Mouse (Mus musculus): ENCODE results near the gene Tbc1d10c. TPM values are rescaled to one million over a fixed set of nuclear protein-coding genes. Genes with fewer than 3 reads are reported as not detected.

The Tbc1d10c gene
- polyA plus RNA-seq, 1 experiment = 4.5 TPM

GRCm38 (mm10) chr19:4215451-4215840, 24.4 kb upstream of the Tbc1d10c start:
- no peak for DNase-seq (ENCODE audit: low read depth)

GRCm38 (mm10) chr19:4214771-4215450, 23.8 kb upstream of the Tbc1d10c start:
- DNase-seq (ENCODE audit: low read depth) = no peak

GRCm38 (mm10) chr19:4214071-4214770, 23.1 kb upstream of the Tbc1d10c start, which contains the start of the genes Clcf1 and AC109138.7:
Clcf1 (plus strand) TSS chr19:4214238.
AC109138.7 (plus strand) TSS chr19:4214357.
- no peak for DNase-seq (ENCODE audit: low read depth)

GRCm38 (mm10) chr19:4213524-4213974, 22.5 kb upstream of the Tbc1d10c start:
- no peak for DNase-seq (ENCODE audit: low read depth)

DNA sequence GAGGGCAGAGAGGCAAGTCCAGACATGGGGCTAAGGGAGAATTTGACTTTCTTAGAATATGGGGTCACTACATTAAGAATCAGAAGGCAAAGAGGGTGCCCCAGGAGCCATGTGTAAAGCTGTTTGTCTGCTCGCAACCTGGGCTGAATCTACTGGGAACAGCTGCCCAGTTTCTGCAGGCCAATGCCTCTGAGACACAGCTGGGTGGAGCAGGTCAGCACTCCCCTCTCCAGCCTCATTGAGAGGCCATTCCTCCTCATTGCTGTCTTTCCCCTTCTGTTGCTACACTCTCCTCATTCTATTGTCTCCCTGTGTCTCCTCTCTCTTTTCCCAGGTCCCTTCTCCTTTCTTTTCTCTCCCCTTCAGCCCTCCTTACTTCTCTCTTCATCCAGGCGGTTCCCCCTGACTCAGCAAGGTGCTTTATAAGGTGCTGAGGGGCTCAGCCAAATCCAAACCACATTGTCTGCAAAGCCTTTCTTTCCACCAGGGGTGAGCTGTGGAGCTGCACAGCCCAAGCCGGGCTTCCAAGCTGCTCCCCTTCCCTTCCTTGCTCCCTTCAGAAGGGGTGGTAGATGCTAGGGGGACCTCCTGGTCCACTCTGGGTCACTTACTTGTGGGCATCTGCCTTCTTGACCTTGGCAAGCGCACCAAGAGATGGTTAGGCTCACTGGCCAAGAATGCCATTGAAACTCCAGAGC, 21.0 kb upstream of the Tbc1d10c start:
- DNase-seq (ENCODE audit: low read depth) = no peak

DNA sequence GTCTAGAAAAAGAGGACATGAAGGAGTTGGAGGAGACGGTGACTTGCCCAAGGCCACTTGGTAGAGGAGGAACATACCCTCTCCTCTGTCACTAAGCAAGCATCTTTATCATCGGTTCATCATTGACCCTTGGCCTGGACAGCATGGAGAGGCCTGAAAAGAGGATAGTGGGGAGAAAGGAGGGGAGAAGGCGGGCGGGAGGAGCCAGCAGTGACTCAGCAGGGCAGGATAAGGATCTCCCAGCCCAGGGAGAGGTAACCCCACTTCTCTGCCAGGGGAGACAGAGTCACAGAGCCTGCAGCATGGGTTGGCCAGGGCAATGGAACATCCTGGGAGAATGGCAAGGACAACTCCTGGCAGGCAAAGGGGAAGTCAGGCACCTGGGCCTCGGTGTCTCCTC, 17.5 kb upstream of the Tbc1d10c start:
- DNase-seq (ENCODE audit: low read depth) = no peak

DNA sequence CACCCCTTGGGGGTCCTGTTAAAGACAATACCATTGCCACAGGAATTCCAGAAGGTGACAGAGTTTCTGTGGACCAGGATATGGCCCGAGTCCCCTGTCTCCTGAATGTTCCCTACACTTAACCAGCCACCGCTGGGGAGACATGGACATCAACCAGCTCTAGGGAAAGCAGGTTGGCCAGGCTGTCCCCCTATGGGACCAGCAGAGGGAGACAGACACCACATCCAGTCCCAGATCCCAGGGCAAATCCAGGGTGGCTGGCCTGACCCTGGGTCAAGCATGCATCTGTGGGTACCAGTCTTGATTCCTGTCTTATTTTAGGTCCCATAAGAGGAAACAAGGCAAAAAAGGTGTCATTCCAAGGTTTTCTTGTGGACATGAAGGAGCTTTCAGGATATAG, 15.9 kb upstream of the Tbc1d10c start:
- no peak for DNase-seq (ENCODE audit: low read depth)

- DNase-seq (ENCODE audit: low read depth) = no peak
These were observed 13.8 kb upstream of the Tbc1d10c start for GRCm38 (mm10) chr19:4204889-4205288.

DNA sequence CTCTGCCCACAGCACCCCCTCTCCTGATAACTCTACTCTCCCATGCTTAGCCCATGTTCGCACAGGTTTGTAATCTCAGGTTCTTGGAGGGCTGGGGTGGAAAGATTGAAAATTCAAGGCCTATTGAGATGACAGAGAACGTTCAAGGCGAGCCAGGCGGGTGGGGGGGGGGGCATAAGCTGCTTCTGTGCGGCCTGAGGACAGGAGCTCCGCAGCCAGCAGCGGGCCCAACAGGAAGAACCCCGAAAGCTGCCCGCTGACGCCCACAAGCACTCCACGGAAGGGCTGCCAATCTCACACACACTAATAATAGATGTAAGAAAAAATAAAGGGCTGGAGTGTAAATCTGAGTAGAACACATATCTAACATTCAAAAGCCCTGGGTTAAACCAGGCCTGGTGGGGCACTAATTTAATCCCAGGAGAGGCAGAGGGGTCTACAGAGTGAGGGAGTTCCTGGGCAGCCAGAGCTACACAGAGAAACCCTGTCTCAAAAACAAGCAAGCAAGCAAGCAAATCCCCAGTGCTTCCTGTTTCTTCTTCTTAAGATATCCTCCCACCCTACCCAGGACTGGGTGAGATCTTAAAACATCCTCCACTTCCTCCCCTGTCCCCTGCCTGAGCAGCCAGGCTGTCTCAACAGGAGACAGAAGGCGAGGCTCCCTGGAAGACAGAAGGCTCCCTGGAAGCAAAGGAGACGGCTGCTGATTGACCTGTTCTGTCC, 12.7 kb upstream of the Tbc1d10c start:
- DNase-seq (ENCODE audit: low read depth) = no peak

DNA sequence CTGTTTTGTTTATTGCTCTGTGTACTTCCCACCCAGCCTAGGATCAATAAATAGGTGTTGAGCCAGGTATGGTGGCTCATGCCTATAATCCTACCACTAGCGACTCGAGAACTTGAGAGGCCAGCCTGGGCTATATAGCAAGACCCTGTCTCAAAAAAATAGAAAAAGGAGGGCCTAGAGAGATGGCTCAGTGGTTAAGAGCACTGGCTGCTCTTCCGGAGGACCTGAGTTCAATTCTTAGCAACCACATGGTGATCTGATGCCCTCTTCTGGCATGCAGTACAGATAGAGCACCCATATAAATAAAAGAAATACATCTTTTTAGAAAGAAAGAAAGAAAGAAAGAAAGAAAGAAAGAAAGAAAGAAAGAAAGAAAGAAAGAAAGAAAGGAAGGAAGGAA, 12.1 kb upstream of the Tbc1d10c start:
- DNase-seq (ENCODE audit: low read depth) = no peak

DNA sequence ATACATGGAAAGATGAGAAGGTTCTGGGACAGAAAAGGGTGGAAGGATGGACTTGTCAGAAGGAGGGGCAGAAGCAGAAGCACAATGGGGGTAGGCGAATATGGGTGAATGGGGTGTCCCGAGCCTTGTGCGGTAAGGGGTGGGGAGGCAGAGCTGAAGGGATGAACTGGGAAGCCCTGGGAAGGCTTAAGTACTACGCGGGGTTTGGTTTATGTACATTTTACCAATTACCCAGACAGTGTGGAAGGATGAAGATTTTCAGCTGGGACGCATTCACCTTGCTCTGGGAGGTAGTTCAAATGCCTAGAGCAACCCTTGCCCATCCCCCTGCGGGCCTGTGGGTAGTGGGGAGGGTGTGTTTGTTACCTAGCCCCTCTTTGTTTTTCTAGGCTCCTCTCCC, 11.1 kb upstream of the Tbc1d10c start:
- no peak for DNase-seq (ENCODE audit: low read depth)

GRCm38 (mm10) chr19:4201291-4201909, 10.3 kb upstream of the Tbc1d10c start, which contains the start of gene Rad9a:
Rad9a (minus strand) TSS chr19:4201662.
- DNase-seq (ENCODE audit: low read depth) = peak; percentile 60

- DNase-seq (ENCODE audit: low read depth) = no peak
These were observed 6.1 kb upstream of the Tbc1d10c start for GRCm38 (mm10) chr19:4197180-4197579.

DNA sequence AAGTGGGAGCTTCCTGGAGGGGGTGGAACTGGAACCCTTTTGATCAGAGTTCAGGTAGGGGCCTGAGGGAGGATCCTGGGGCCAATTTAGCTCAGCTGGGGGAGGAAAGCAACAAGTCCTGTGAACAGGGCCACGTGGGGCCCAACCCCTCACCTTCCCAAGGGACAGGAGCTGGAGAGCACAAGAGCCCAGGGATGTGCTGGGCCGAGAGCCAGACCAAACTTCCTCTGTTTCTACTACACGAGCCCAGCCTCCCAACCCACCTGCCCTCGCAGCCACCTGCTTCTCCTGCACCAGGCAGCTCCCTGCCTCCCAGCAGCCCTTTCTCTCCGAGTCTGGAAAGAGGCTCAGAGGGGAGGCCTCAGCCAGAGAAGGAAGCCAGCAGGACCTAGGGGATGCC, 5.5 kb upstream of the Tbc1d10c start:
- no peak for DNase-seq (ENCODE audit: low read depth)

GRCm38 (mm10) chr19:4196048-4196447, 5.0 kb upstream of the Tbc1d10c start:
- no peak for DNase-seq (ENCODE audit: low read depth)

DNA sequence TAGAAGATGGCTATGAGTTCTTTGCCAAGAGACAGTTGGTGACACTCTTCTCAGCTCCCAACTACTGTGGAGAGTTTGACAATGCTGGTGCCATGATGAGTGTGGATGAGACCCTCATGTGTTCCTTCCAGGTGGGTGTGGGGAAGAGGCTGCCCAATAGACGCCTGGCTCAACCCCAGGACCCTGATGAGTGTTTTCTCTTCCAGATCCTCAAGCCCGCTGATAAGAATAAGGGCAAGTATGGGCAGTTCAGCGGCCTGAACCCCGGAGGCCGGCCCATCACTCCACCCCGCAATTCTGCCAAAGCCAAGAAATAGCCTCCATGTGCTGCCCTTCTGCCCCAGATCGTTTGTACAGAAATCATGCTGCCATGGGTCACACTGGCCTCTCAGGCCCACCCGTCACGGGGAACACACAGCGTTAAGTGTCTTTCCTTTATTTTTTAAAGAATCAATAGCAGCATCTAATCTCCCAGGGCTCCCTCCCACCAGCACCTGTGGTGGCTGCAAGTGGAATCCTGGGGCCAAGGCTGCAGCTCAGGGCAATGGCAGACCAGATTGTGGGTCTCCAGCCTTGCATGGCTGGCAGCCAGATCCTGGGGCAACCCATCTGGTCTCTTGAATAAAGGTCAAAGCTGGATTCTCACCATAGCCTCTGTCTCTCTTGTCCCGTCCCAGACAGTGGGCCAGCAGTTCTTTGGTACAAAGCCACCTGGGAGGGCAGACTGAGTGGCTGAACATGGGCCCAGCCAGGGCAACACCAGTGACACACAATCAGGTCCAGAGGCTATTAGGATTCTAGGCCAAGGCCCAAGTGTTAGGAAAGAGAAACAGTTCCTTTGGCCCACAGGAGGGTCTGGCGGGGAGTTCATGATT, 3.9 kb upstream of the Tbc1d10c start:
- DNase-seq (ENCODE audit: low read depth) = no peak

DNA sequence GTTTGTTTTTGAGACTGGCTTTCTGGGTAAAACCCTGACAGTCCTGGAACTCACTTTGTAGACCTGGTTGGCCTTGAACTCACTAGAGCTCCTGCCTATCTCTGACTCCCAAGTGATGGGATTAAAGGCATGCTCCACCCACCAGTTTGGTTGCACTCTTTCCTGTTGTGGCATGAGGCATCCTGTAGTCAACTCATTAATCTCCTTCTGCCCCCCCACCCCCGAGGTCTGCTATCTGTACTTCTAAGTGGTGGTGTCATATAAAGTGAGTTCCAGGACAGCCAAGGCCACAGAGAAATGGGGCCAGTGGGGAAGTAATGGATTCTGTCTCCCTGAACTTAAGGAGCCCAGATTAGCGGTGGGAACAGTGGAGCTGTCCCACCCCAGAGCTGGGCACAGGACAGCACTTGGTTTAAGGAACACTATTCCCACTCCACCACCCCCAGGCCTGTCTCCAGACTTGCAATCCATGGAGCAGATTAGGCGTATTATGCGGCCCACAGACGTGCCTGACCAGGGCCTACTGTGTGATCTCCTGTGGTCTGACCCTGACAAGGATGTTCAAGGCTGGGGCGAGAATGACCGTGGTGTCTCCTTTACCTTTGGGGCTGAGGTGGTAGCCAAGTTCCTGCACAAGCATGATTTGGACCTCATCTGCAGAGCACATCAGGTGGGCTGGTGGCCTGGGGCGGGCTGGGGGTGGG, 3.1 kb upstream of the Tbc1d10c start:
- no peak for DNase-seq (ENCODE audit: low read depth)

DNA sequence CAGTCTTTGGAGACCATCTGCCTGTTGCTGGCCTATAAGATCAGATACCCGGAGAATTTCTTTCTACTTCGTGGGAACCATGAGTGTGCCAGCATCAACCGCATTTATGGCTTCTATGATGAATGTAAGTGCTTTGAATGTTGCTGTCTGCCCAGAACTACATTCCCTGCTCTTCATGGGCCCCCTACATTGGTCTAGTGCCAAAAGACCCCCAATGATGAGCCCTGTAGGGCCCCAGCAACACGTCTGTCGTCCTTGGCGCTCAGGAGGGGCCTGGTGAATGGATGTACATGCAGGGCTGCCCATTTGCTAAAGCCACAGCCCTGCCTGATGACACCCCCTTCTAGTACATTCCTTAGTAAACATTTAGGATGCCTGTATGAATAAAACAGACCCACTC, 2.0 kb upstream of the Tbc1d10c start:
- DNase-seq (ENCODE audit: low read depth) = no peak

GRCm38 (mm10) chr19:4192251-4192985, 1.3 kb upstream of the Tbc1d10c start:
- no peak for DNase-seq (ENCODE audit: low read depth)

Data from gonadal fat pad, adult 2 months (tissue).